Mouse (Mus musculus) heart, postnatal 0 days (tissue): Measurements from ENCODE around the gene Rapgef6. TPM values are rescaled to one million over a fixed set of nuclear protein-coding genes. Genes with fewer than 3 reads are reported as not detected.

Experiments used
- ATAC-seq: fragments of 200-750 bp; cut with Nextera tagmentation; 2 replicates; pipeline ENCODE4 v1.8.0; 2017; ENCODE audit warnings: low read depth, moderate number of reproducible peaks, moderate library complexity; ENCODE audit not compliant: insufficient read depth
- DNase-seq: peaks from one replicate; pipeline ENCODE4 v3.0.0-alpha.2; 2016; ENCODE audit warnings: low spot score
- H3K27ac ChIP-seq: fragments of 300-500 bp; sonication (generic); 2 replicates; pipeline ENCODE4 v1.5.1; 2014; ENCODE audit warnings: low read depth, mild to moderate bottlenecking
- H3K27me3 ChIP-seq: fragments of 300-500 bp; sonication (generic); 2 replicates; pipeline ENCODE4 v1.6.1; 2014; ENCODE audit warnings: low read length, mixed read lengths; ENCODE audit not compliant: control insufficient read depth, insufficient read depth
- H3K36me3 ChIP-seq: fragments of 300-500 bp; sonication (generic); replicated peaks from 2 replicates; pipeline ENCODE4 v1.6.1; 2014; ENCODE audit warnings: low read length, mixed read lengths; ENCODE audit not compliant: control insufficient read depth, insufficient read depth
- H3K4me1 ChIP-seq: fragments of 300-500 bp; sonication (generic); 2 replicates; pipeline ENCODE4 v1.6.1; 2014; ENCODE audit warnings: antibody characterized with exemption; ENCODE audit not compliant: control insufficient read depth, insufficient read depth
- H3K4me2 ChIP-seq: fragments of 300-500 bp; sonication (generic); 2 replicates; pipeline ENCODE4 v1.6.1; 2014; ENCODE audit warnings: low read depth, mild to moderate bottlenecking, low read length, moderate library complexity
- H3K4me3 ChIP-seq: fragments of 300-500 bp; sonication (generic); 2 replicates; pipeline ENCODE4 v1.5.1; 2014; ENCODE audit warnings: low read depth, low read length
- H3K9ac ChIP-seq: fragments of 300-500 bp; sonication (generic); replicated peaks from 2 replicates; pipeline ENCODE4 v1.6.1; 2014; ENCODE audit warnings: low read depth, low read length, mixed read lengths
- H3K9me3 ChIP-seq: fragments of 300-500 bp; sonication (generic); replicated peaks from 2 replicates; pipeline ENCODE4 v1.6.1; 2016; ENCODE audit warnings: low read length; ENCODE audit not compliant: control insufficient read depth
- CTCF ChIP-seq: IDR thresholded peaks from 2 replicates; pipeline ENCODE4 v1.5.1; 2016; ENCODE audit warnings: antibody characterized with exemption, control low read depth, low read depth
- EP300 ChIP-seq: IDR thresholded peaks from 2 replicates; pipeline ENCODE4 v1.6.1; 2016; ENCODE audit warnings: antibody characterized with exemption, low read depth
- WGBS: fragments of 180-500 bp; shearing (Covaris S2); extraction: QIAGEN DNeasy Blood & Tissue Kit; methylation state at CpG from one replicate; pipeline ENCODE4 v1.1.7; 2014; 5-methylcytosine and 5-hydroxymethylcytosine counted together
- polyA plus RNA-seq: library from polyadenylated mRNA; unstranded; fragments of >200 nt; fragmentation: Nextera tagmentation; extraction: Ambion mirVana; gene quantifications from 2 replicates; pipeline ENCODE4 v1.2.1, GENCODE M21; 2015
- total RNA-seq: library from RNA; depleted of rRNA; stranded (reverse); fragments of >200 nt; gene quantifications from 2 replicates; pipeline ENCODE4 v1.2.3, GENCODE M21; 2014; ENCODE audit warnings: low replicate concordance

Gene Rapgef6
- total and polyA plus RNA-seq, 2 experiments from 2014 or later, result 17.0 to 18.1 TPM

DNA sequence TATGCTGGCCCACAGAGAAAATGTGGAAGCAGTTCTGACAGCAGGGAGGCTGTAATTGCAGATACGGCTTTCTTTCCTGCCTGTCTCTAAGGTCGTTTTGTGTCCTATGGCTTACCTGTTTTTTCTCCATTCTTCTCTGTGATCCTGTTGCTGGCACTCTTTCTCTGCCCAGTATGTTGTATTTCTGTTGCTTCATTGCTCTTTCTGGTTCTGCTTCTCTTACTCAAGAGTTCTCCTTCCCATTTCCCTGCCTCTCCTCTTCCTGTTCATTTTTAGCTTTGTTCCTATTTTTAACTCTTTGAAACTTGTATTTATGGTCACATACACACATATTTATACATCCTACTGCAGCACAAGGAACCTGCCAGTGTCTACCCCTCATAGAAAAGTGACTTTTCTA is 96.2 kb downstream of the Rapgef6 start:
- H3K27me3 ChIP-seq, result no peaks in the 10 kb centered on the region
- H3K9me3 ChIP-seq, result no peaks in the 10 kb centered on the region
- no peak overlapping the region for H3K27ac ChIP-seq
- peaks cover 14% of the 10 kb centered on the region; the same call in 1 of the 2 replicates for H3K36me3 ChIP-seq
- 54% methylated on average over 2 of the region's 2 CpGs for WGBS
- ATAC-seq (no peak), DNase-seq (no peak)
- H3K4me3 ChIP-seq, result no peak overlapping the region
- H3K9ac ChIP-seq, result no peak overlapping the region
- no peaks in the 10 kb centered on the region for H3K4me1 ChIP-seq
- no peak overlapping the region for H3K4me2 ChIP-seq
- no peak for TF ChIP-seq CTCF
- no peak for TF ChIP-seq EP300

DNA sequence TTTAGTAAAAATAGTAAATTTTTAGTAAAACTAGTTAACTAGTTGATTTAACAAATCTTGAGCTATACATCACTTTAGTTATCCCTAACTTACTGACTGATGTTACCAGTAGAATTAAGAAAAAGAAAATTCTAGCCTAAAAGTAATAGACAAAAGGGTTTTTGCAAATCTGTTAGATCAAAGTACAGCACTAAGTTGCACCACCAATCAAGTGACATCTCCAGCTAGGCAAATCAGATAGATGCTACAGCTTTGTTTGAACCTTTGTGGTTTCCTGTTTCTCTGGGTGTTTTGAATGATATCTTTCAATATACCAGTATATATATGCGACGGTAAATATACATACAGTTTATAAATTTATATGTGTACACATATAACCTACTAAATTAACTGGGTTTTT is 99.1 kb downstream of the Rapgef6 start:
- no peak overlapping the region for H3K27ac ChIP-seq
- DNase-seq (no peak), ATAC-seq (no peak)
- peaks cover 14% of the 10 kb centered on the region; the same call in 1 of the 2 replicates for H3K36me3 ChIP-seq
- TF ChIP-seq CTCF (no peak), EP300 (no peak)
- WGBS, result 94% methylated on average over 2 of the region's 2 CpGs
- H3K27me3 ChIP-seq, result no peaks in the 10 kb centered on the region
- no peak overlapping the region for H3K4me2 ChIP-seq
- H3K9me3 ChIP-seq, result no peaks in the 10 kb centered on the region
- H3K9ac ChIP-seq, result no peak overlapping the region
- no peak overlapping the region for H3K4me3 ChIP-seq
- no peaks in the 10 kb centered on the region for H3K4me1 ChIP-seq

GRCm38 (mm10) chr11:54626905-54627304 is 104.3 kb downstream of the Rapgef6 start:
- Histone ChIP-seq H3K27me3 (no peaks in the 10 kb centered on the region), H3K4me3 (no peak overlapping the region), H3K36me3 (peaks cover 18% of the 10 kb centered on the region; the same call in 1 of the 2 replicates), H3K9me3 (no peaks in the 10 kb centered on the region), H3K27ac (no peak overlapping the region), H3K4me1 (no peaks in the 10 kb centered on the region), H3K9ac (no peak overlapping the region), H3K4me2 (no peak overlapping the region)
- 58% methylated on average over 1 of the region's 1 CpGs for WGBS
- ATAC-seq (no peak), DNase-seq (no peak)
- TF ChIP-seq EP300, result no peak
- no peak for TF ChIP-seq CTCF

DNA sequence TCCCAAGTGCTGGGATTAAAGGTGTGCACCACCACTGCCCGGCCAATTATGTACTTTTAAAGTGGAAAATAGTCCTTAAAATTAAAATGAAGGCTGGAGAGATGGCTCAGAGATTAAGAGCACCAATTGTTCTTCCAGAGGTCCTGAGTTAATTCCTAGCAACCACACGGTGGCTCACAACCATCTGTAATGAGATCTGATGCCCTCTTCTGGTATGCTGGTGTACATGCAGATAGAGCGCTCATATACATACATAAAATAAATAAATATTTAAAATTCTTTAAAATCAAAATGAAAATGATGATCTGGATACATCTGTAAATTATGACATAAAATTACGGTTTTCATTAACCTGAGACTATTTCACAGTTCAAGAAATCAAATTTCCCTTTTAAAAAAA is 123.8 kb downstream of the Rapgef6 start:
- DNase-seq (no peak), ATAC-seq (no peak)
- H3K4me3 ChIP-seq, result no peak overlapping the region
- H3K27ac ChIP-seq, result no peak overlapping the region
- no peak overlapping the region for H3K9ac ChIP-seq
- H3K9me3 ChIP-seq, result no peaks in the 10 kb centered on the region
- no peaks in the 10 kb centered on the region for H3K4me1 ChIP-seq
- TF ChIP-seq EP300, result no peak
- TF ChIP-seq CTCF, result no peak
- WGBS, result 97% methylated on average over 4 of the region's 4 CpGs
- H3K36me3 ChIP-seq, result peaks cover 36% of the 10 kb centered on the region
- no peaks in the 10 kb centered on the region for H3K27me3 ChIP-seq
- H3K4me2 ChIP-seq, result no peak overlapping the region

DNA sequence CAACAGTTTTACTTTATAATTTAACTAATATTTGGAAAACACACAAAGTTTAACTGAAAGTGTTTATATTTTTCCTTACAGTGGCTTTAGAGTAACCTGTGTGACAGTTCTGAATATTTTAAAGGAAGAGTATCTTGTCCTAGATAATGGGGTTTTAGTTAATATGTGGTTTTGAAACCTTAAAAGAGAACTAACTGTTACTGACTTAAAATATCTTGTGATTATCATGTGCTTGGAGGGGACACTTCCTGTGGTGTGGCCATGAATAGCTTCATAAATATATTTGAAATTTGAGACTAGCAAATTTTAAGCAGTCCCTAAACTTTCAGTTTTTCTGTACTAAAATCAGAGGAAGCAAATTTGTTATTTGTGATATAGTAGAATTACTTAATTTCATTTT is 125.9 kb downstream of the Rapgef6 start:
- Histone ChIP-seq H3K36me3 (peaks cover 30% of the 10 kb centered on the region; the same call in 1 of the 2 replicates), H3K9me3 (no peaks in the 10 kb centered on the region), H3K9ac (no peak overlapping the region), H3K27me3 (no peaks in the 10 kb centered on the region), H3K4me2 (no peak overlapping the region), H3K27ac (no peak overlapping the region), H3K4me3 (no peak overlapping the region), H3K4me1 (no peaks in the 10 kb centered on the region)
- DNase-seq (no peak), ATAC-seq (no peak)
- TF ChIP-seq EP300 (no peak), CTCF (no peak)

- Histone ChIP-seq H3K9ac (no peak overlapping the region), H3K4me2 (no peak overlapping the region), H3K27ac (no peak overlapping the region), H3K36me3 (peaks cover 51% of the 10 kb centered on the region), H3K4me3 (no peak overlapping the region), H3K27me3 (no peaks in the 10 kb centered on the region), H3K4me1 (no peaks in the 10 kb centered on the region), H3K9me3 (no peaks in the 10 kb centered on the region)
- ATAC-seq (no peak), DNase-seq (no peak)
- TF ChIP-seq CTCF (no peak), EP300 (no peak)
- WGBS, result 77% methylated on average over 2 of the region's 2 CpGs
Observed at GRCm38 (mm10) chr11:54655420-54655819, 132.8 kb downstream of the Rapgef6 start.
